Mouse (Mus musculus) thymus, postnatal 4 days (tissue): ENCODE results near the gene Hist1h2bj.
A peak's percentile ranks its signal among the peaks of the same experiment; 100 is the strongest.

Experiments
- DNase-seq: peaks from one replicate; pipeline ENCODE4 v3.0.0; 2021

The Hist1h2bj gene

DNA sequence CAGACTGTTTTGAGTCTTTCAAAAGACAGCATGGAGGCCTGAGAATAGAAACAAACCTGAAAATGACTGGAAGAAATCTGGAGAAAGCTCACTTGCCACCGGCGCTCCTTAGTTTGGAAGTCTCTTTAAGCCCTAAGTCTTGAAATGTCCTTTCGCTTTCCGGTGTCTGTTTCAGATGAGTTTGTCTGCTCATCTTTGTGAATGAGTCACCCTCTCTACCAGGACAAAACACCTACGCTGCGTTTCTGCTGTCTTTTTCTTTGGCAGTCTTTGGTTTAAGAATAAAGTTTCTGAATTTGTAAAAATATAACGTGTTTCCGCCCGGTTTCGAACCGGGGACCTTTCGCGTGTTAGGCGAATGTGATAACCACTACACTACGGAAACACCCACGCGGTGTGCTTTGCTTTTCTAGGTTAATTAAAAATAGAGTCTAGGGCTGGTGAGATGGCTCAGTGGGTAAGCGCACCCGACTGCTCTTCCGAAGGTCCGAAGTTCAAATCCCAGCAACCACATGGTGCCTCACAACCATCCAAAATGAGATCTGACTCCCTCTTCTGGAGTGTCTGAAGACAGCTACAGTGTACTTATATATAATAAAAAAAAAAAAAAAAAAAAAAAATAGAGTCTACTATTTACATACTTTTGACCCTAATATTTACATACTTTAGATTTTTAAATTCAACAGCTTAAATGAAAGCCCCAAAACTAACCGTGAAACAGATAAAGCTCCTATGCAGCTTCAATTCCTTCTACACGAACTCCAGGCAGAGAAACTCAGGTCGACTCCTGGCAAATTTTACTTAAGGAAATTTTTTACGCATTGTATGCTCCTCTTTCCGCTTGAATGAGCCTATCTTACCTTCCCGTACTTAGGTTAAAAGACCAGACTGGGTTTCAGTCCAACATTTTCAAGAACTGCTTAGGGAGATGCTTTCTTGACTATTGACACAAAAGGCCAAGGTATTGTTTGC is 27.2 kb upstream of the Hist1h2bj start:
- peak; percentile 88 for DNase-seq

DNA sequence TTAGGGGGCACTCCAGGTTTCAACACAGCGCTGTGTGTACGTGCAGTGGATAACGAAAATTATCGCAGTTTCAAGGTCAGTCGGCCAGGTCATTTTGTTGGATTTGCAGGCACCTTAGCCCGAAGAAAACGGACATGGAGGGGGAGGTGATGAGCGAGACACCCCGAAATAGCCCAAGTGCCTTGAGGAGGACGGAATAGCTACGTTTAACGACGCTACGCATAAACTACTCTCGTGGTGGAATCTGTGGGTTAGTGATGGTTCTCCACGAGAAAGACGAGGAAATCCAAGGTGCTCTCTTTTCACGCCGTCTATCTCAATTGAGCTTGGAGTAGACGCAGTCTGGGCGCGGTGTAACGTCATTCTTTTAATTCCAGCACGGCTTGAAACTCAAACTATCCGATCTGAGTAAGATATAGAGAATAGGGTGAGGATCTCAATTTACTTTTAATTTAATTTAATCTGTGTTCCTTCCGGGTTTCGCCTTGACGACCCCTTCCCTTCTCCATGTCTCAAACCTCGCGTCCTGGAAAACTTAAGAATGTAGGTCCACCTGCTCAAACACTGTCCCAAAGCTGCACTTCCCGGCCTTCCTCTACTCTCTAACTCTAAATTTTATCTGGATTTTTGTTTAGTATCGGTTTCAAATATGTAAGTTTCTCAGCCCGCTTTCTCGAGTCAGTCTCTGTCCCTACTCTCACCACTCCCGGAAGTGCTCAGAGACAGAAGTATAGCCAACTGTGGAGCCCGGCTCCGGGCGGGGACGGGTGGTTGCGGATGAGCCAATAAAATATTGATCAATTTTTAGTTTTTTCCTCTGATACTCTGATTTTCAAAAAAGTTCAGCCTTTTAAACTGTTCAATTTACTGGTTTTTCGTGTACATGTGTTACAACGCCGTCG is 22.8 kb upstream of the Hist1h2bj start:
- DNase-seq, result peak; percentile 67

DNA sequence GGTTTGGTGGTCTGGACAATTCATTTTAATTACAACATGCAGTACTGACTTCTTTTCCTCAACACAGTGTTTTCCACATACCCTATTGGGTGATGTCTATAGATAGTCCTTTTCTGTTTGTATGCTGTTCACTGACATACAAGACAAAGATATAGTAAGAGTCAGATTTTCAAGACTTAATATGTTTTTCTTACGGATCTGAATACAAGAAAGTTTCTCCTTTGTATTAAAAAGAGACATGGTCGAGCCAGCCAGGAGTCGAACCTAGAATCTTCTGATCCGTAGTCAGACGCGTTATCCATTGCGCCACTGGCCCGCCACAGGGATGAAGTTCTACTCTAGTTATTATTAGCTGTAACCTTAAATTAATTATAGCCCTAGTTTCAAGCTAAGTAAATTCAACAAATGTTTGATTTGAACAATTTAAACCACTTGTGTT is 22.1 kb upstream of the Hist1h2bj start:
- peak; percentile 64 for DNase-seq

DNA sequence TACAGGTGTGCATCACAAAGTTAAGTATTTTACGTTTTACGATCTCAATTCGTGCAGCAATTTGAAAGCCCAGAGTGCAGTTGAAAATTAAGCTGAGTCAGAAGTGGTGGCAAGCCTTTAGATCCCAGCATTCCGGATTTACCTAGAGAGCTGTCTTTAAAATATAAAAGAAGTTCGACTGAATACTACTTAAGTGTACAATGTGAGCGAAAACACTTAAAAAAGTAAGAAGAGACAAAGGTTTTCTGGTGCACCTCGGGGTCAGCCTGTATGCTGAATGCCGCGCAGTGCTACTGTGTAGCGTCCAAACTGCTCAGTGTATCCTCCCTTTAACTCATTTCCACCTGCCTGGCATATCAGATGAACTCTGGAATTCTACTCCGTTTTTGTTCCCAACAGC is 21.4 kb upstream of the Hist1h2bj start:
- DNase-seq, result peak; percentile 41

DNA sequence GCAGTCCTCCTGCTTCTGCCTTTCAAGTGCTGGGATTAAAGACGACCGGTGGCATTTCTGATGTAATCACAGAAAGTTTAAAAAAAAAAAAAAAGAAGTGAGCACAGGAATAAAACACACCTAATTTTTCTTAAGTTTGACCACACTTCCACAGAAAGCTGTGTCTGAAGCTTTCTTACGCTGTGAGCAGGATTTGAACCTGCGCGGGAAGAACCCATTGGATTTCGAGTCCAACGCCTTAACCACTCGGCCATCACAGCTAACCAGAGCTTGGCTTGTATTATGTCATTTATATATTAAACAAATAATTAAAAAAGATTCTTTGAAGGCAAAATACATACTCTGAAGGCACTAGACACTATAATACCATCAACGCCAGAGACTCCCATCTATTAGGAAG is 20.8 kb upstream of the Hist1h2bj start:
- DNase-seq, result peak; percentile 80

- DNase-seq, result peak; percentile 92
Measured at GRCm38 (mm10) chr13:22026058-22027031, 16.7 kb upstream of the Hist1h2bj start.

GRCm38 (mm10) chr13:22028673-22029460 is 14.1 kb upstream of the Hist1h2bj start:
- DNase-seq, result peak; percentile 92

DNA sequence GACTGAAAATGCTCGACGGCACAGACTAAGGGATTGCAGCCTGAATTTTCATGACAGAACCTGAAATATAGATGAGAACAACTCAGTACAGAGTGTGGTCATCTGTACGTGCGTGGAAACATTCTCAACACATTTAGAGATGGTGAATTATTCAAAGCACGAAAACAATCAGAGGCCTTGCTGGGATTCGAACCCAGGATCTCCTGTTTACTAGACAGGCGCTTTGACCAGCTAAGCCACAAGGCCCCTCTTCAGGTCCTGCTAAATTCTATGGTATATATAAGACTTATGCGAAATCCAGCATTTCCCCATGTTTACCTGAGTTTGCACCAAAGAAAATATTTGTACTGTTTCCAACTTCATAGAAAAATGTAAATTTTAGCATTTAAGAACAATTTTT is 13.1 kb upstream of the Hist1h2bj start:
- DNase-seq, result peak; percentile 28

GRCm38 (mm10) chr13:22030493-22030892 is 12.5 kb upstream of the Hist1h2bj start:
- no peak for DNase-seq

DNA sequence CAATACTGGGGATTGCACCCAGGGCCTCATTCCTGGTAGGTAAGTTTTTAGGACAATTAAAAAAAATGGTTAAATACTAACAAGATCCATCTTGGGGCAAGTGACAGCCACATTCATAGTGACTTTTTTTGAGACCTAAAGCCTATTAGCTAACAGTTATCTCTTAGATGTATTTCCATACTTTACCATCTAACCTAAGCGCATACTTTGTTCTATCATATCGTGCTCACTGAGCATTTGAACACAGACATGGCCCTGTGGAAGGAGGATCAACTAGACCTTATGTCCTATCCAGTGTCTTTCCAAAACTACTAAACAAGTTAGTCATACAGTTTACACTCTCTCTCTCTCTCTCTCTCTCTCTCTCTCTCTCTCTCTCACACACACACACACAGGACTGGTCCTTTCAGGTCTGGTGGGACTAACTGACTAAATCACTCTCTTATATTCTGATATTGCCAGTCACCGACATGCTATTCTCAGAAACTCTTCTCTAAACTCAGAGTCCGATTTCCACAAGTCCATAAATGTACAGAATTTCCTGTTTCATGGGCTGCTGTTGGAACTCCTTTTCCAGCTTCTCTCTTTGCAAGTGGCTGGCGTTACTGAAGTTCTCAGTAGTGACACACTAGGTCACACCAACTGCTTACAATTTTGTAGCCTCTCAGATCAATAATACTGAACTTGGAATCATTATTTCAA is 9.1 kb upstream of the Hist1h2bj start:
- no peak for DNase-seq

GRCm38 (mm10) chr13:22034443-22035266 is 8.4 kb upstream of the Hist1h2bj start:
- DNase-seq, result no peak

- peak; percentile 80 for DNase-seq
Measured at GRCm38 (mm10) chr13:22035267-22036148, 7.5 kb upstream of the Hist1h2bj start, which contains the start of the genes Hist1h2ah and Hist1h2bk. Gene Hist1h2ah, minus strand, starts transcription at chr13:22035568. Gene Hist1h2bk, plus strand, starts transcription at chr13:22035870.

DNA sequence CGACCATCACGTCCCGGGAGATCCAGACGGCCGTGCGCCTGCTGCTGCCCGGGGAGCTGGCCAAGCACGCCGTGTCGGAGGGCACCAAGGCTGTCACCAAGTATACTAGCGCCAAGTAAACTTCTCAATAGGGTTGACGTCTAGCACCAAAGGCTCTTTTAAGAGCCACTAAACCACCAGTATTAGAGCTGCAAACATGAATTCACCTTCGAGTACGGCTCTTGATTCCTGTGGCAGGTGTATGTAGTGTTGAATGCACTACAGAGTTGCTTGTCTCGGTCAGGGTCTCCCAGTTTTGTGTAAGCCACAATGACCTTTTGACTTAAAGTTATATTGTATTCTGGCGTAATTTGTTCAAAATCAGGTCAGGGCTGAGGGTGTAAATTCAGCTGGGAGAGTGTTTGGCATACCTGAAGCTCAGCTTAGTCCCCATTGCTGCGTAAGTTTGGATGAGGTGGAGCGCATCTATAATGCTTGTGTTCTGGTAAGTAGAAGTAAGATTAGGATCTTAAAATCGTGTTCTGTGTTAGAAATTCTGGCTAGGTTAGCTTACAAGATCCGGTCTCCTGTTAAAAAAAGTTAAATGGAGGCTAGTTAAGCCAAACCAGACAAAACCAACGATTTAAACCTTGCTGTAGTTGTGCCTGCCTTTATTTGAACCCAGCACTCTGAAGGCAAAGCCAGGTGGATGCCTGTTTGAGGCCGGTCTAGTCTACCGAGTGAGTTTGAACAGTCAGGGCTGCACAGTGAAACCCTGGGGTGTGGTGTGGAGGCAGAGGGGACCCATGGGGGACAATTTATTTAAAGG is 6.7 kb upstream of the Hist1h2bj start:
- DNase-seq, result peak; percentile 50

GRCm38 (mm10) chr13:22036986-22037385 is 6.0 kb upstream of the Hist1h2bj start:
- DNase-seq, result no peak

DNA sequence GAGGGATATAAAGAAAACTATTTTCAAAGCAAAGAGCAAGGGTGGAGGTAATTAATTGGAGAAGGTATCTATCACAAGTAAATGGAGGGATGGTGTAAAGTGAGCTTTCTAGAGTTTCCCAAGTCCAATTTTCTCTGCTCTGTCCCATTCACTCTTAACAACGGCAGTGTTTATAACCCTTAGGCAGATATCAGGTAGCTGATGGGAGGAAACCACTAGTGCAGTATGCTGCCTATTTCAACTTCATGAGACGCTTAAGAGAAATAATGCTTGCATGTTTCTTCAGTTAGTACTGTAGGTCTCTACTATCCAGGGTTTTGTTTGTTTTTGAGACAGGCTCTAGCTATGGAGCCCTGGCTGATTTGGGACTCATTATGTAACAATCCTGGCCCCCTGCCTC is 5.6 kb upstream of the Hist1h2bj start:
- DNase-seq, result no peak

DNA sequence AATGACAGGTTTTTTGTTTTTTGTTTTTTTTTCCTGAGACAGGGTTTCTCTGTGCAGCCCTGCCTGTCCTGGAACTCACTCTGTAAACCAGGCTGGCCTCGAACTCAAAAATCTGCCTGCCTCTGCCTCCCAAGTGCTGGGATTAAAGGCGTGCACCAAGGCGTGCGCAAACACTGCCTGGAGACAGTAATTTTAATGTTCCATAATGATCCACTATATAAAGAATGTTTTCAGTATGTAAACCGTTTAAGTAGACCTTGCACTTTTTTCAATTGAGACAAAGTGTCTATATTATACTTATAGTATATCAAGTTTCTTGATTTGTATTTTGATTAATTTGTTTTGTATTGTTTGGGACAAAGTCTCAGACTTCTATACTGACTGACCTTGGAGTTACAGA is 3.6 kb upstream of the Hist1h2bj start:
- DNase-seq, result no peak

DNA sequence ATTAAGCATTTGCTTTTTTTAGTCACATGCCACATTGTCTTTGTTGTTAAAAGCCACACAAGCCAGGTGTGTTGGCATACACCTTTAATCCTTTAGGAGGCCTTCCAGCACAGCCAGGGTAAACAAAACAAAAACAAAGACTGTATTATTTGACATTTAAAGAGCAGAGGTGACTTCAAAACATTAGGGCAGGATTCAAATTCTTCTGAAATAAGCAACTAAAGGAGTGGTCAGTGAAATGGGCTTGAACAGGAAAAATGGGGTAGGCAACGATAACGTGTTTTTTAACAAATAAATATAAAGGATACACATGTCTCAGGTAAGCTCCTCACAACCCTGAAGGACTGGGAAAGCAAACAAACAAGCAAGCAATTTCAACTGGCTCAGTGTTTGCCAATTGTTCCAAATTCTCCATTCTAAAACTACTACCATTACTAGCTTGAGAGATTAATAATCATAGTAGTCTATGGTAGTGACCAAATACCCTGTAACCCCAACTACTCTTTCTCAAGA is 3.0 kb upstream of the Hist1h2bj start:
- no peak for DNase-seq
